Mouse (Mus musculus) 3134 (cell line): ENCODE measurements at regions not wholly inside any gene's neighbourhood (a gene's known extent, or its start where the extent isn't known, plus 50 kb on each side); places are given as distances from the start of the nearest gene placed in this dataset.

Source experiments
- DNase-seq: peaks from one replicate; pipeline ENCODE4 v3.0.0-alpha.2; 2011; ENCODE audit warnings: low spot score; ENCODE audit not compliant: insufficient read length; ENCODE audit errors: extremely low read depth

- no peak for DNase-seq
These were observed 325.6 kb upstream of the Negr1 start for GRCm38 (mm10) chr3:156235955-156236354.

GRCm38 (mm10) chr3:156252256-156252861, 309.2 kb upstream of the Negr1 start:
- no peak for DNase-seq

GRCm38 (mm10) chr3:156253172-156253934, 308.2 kb upstream of the Negr1 start:
- DNase-seq: no peak

GRCm38 (mm10) chr3:156256719-156257118, 304.9 kb upstream of the Negr1 start:
- no peak for DNase-seq

GRCm38 (mm10) chr3:156264654-156265053, 296.9 kb upstream of the Negr1 start:
- no peak for DNase-seq

GRCm38 (mm10) chr3:156267727-156268126, 293.9 kb upstream of the Negr1 start:
- no peak for DNase-seq

GRCm38 (mm10) chr3:156299984-156300770, 261.4 kb upstream of the Negr1 start:
- no peak for DNase-seq

- no peak for DNase-seq
These were observed 260.3 kb upstream of the Negr1 start for GRCm38 (mm10) chr3:156301302-156301701.

- DNase-seq: no peak
These were observed 259.8 kb upstream of the Negr1 start for GRCm38 (mm10) chr3:156301745-156302144.

- no peak for DNase-seq
These were observed 257.4 kb upstream of the Negr1 start for GRCm38 (mm10) chr3:156304174-156304573.

GRCm38 (mm10) chr3:156305064-156305463, 256.5 kb upstream of the Negr1 start:
- no peak for DNase-seq

GRCm38 (mm10) chr3:156335033-156335793, 226.4 kb upstream of the Negr1 start:
- no peak for DNase-seq

GRCm38 (mm10) chr3:156341484-156341883, 220.1 kb upstream of the Negr1 start:
- DNase-seq: no peak

- no peak for DNase-seq
These were observed 209.9 kb upstream of the Negr1 start for GRCm38 (mm10) chr3:156351727-156352126.

- DNase-seq: no peak
These were observed 208.2 kb upstream of the Negr1 start for GRCm38 (mm10) chr3:156353430-156353829.

- no peak for DNase-seq
These were observed 207.6 kb upstream of the Negr1 start for GRCm38 (mm10) chr3:156353841-156354473.

GRCm38 (mm10) chr3:156368669-156369343, 192.8 kb upstream of the Negr1 start:
- no peak for DNase-seq

GRCm38 (mm10) chr3:156376717-156377116, 184.9 kb upstream of the Negr1 start:
- DNase-seq: no peak

- DNase-seq: no peak
These were observed 178.7 kb upstream of the Negr1 start for GRCm38 (mm10) chr3:156382919-156383318.

- DNase-seq: no peak
These were observed 155.5 kb upstream of the Negr1 start for GRCm38 (mm10) chr3:156406136-156406535.
